Mouse (Mus musculus): ENCODE measurements around the gene Setd5. TPM values are rescaled to one million over a fixed set of nuclear protein-coding genes. Genes with fewer than 3 reads are reported as not detected.
A peak's percentile ranks its signal among the peaks of the same experiment; 100 is the strongest.

Setd5 gene
- 10 to 100 TPM; 20.4 to 25.6 TPM for total RNA-seq (2021)
- long read RNA-seq, experiment 1, partial matches to known transcripts = 0 of 10 reads
- long read RNA-seq, experiment 1, other reads (novel, unspliced or antisense) = 10 of 10 reads
- long read RNA-seq, experiment 2, partial matches to known transcripts = 0 of 3 reads
- long read RNA-seq, experiment 2, other reads (novel, unspliced or antisense) = 3 of 3 reads

DNA sequence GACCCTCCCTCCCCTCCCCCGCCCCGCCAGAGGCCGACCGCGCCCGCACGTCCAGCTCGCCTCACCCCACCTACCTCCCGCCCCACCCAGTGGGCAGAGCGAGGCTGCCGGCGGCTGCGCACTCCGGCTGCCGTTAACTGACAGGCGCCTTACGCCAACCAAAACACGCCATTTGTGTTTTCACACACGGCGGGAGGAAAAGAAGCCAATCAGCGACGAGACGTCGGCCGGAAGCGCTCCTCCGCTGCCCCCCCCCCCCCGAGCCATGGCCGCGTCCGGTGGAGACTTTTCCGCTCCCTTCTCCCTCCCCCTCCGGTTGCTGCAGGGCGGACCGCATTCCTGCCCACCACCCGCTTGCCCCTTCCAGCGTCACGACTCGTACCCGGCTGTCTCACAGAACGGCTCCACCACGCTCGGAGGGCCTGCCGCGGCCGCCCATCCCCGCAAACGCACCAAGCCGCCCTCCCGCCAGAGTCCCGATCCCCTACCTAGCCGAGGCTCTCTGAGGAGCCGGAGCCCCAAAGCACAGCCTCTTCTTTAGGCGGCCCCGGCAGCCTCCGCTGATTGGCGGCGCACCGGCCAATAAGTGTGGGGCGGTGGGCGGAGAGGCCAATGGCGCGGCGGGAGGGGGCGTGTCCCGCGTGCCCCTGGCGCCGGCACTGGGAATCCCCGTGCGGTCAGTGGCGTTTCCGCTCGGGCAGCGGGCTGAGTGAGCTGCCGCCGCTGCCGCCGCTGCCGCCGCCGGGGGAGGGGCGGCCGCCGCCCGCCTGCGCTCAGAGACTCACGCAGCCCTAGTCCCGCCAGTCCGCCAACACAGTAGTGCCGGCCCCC, at the start of gene Setd5:
Setd5 (plus strand) TSS at position 680 of the 831 bp plus-strand sequence.
- peak; percentile 98 for DNase-seq
- intact Hi-C loops (cut with DNase I) = loop anchor here (10.0 kb wide), 1 partner anchor 228 kb away; the partner anchor contains the start of gene Brpf1

DNA sequence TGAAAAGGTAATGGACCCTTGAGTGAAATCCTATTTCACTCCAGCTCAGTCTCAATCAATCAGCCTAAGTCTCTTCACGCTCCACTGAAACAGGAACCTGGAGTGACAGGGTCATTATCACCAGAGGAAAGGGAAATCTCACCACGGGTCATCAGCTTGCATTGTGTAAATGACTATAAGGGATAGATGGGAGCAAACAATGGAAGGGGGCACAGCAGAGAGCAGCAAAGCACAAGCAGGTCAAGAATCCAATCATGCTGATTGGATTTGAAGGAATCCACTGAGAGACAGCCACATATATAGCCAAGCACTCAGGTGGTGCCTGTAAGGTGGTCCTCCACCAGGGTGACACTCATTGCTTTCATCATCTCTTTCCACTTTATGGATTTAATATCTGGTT, 49.7 kb upstream of the Setd5 start:
- DNase-seq = no peak
- intact Hi-C loops (cut with DNase I) = no loop called here

DNA sequence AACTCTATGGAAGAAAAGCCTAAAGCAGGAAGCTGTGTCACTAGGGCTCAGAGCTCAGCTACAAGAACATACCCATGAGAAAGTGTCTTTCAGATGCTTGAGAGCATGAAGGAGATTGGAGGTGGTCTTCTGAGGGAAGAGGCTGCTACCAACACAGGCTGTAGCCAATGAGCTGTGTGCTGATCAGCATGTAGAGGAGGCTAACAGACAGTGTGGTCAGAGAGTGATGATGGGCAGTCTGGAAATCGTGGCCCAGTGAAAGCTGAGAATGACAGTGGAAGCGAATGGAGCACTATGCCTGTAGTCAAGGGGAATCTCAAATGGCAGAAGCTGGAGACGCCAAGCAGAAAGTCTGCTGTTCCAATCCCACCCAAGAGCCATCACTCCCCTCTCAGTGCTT, 48.2 kb upstream of the Setd5 start:
- no peak for DNase-seq
- intact Hi-C loops (cut with DNase I) = no loop called here

DNA sequence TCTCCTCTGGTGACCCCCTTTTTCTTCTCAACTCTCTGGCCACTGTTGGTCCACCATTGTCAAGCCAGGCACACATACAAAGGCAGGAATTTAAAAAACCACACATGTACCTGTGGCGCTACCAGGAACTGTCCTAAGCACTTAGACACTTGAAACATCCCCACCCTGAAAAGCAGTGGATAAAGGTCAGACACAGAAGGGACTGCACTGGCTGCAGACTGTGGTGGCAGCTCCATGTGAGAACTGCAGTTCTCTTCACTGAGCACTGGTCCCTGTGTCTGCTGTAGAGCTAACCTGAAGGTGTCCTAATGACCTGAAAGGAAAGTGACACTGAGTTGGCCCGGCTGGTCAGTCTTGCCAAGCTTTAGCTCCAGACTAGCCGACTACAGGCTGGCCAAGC, 46.6 kb upstream of the Setd5 start:
- no peak for DNase-seq
- intact Hi-C loops (cut with DNase I) = loop anchor here (10.0 kb wide), 1 partner anchor 204 kb away; the partner anchor contains the start of gene Mtmr14

DNA sequence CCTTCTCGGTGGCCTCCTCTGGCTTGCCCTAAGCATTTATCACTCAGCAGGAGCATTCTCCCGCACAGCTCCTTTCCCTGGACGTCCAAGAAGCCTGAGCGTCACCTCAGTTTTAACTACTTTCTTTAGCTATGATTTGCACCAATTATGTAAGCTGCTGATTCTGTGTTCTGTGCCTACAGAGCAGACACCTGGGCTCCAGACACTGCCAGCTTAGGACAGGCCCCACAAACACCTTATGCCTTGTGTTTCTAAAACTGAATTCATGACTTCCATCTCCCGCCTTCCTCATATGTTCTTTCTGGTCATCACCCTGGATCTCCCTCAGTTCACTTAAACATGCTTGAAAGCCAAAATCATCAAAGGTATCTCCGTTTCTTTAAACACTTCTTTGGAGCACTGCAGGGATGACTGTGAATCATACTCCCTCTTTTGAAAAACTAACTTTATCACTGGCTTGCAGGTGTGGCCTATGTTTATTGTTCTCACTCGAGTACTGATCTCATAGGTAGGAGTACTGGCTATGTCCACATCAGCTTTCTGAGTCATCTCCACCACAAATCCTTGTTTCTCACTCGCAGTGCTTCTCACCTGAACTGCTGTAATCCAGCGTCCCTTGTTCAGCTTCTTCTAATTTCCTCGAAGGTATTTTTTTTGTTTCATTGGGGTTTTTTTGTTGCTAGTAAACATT, 46.0 kb upstream of the Setd5 start:
- intact Hi-C loops (cut with DNase I) = loop anchor here (10.0 kb wide), 1 partner anchor 204 kb away; the partner anchor contains the start of gene Mtmr14

DNA sequence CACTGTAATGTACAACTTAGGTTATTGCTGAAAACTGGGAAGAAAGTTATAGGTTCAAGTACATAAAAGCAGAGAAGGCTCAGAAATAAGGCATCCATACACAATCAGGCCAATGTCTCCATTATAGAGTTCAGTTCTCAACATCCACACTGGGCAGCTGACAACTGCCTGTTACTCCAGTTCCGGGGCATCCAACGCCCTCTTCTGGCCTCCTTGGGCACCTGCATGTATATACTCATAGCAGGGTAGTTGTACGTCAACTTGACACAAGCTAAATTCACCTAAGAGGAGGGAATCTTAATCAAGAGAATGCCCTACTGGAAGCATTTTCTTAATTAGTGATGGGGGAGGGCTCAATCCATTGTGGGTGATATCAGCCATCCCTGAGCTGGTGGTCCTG, 45.0 kb upstream of the Setd5 start:
- no peak for DNase-seq
- intact Hi-C loops (cut with DNase I) = loop anchor here (10.0 kb wide), 1 partner anchor 203 kb away; the partner anchor contains the start of gene Mtmr14

More for the DNA sequence above, 46.0 kb upstream of the Setd5 start:
- DNase-seq = no peak

DNA sequence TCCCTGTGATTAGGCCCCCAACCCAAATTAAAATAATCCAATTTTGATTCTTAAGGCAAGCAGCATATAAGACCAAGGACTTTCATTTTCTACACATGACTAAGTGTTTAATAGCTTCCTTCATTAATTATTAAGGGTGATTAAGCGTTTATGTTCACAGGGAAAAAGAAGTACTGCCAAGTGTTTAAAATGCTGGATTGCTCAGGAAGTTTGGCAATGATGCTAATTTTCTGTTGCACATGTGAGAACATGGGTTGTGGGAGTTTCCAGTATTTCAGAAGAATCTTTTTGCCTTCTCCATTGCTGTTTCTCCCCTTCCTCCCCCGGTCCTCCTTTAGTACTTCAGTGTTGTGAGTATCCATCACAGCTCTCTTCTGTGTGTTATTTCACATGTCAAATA, 44.0 kb upstream of the Setd5 start:
- intact Hi-C loops (cut with DNase I) = loop anchor here (10.0 kb wide), 1 partner anchor 202 kb away; the partner anchor contains the start of gene Mtmr14
- no peak for DNase-seq

DNA sequence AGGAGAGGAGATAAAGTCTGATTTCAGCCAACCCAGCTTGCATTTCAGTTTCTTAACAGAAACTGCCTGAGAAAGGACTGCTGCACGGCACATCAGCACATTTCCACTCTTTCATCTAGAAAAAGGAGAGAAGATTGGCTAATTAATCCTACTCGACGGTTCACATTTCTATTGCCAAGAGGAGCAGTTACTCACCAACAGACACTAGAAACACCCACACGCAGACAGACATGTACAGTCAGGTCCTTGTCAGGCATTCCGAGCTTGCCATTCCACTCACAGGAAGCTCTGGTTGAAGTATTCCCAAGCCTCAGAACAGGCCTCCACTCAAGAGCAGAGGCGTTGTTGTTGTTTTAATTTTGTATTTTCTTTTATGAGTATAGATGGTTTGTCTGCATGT, 42.7 kb upstream of the Setd5 start:
- intact Hi-C loops (cut with DNase I) = loop anchor here (10.0 kb wide), 1 partner anchor 200 kb away; the partner anchor contains the start of gene Mtmr14
- DNase-seq = no peak

DNA sequence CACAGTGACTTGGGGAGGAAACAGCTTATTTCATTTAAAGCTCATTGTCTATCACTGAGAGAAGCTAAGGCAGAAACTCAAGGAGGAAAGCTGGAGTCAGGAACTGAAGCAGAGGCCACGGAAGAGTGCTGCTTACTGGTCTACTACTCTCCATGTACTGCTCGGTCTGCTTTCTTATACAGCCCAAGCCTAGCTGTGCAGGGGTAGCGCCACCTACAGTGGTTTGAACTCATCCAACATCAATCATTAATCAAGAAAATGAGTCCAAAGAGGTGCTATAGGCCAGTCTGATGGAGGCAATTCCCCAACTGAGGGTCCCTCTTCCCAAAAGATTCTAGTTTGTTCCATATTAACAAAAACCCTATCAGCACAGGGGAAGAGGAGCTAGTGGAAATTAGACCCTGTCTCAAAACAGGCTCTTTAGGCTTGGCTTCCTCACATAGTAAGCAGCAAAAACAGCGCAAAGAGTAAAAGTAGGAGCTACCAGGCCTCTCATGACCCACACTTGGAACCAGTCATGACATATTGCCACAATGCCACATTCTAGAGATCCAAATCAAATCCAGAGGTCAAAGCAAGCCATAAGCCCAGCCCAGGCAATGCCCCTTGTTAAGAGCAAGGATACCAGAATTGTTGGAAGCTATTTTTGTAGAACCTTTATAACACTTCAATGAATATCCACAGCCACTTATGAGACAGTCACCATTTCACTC, 40.5 kb upstream of the Setd5 start:
- intact Hi-C loops (cut with DNase I) = loop anchor here (5.0 to 10.0 kb wide), 2 partner anchors 66 to 198 kb away; partner anchors contain the start of gene Mtmr14
- no peak for DNase-seq

DNA sequence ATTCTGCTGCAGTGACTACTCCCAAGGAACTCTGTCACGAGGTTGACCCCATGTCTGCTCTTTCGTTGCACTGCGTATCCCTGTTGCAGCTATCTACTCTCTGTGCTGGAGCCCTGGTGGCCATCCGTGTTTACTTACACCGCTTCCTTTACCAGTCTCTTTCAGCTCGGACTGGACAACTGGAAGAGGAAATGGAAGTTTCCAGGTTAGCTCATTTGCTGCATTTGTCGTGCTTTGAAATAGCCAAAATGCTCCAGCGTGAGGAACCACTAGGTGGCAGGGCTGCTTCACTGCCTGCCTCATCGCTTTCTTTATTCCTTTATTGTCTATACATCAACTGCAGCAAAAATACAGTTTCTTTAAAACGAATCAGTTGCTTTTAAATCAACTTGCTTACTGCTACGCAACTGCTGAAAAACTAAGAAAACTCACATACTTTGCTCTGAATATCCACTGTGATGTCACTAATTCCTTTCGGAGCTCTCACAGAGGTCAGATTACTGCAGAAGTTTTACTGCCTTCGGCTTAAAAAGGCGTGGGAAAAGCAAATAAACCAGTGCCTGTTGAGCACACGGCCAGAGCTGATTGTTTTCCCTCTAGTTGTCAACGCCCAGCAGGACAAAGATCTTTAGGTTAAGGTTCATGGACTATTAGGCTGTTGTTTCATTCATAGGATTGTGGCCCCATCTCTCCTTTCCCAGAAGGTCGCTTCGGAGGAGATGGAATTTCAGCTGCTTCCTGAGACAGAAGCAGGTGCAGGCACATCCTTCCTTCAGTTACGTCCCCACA, 39.0 kb upstream of the Setd5 start:
- DNase-seq = peak; percentile 33 to 42
- intact Hi-C loops (cut with DNase I) = loop anchor here (5.0 to 10.0 kb wide), 2 partner anchors 64 to 197 kb away; partner anchors contain the start of gene Mtmr14

DNA sequence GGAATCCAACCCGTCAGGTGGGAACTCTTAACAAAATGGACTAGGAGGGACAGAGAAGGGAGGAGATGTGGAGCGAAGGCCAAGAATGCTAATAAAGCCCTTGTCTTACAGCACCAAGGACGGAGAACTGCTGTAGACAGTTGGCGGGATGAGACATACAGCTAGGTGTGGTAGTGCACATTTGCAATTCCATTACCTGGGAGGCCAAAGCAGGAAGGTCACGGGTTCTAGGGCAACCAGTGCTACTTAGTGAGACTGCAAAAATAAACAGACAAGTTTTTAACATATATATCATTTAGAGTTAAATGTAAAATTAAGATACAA, 38.5 kb upstream of the Setd5 start:
- intact Hi-C loops (cut with DNase I) = loop anchor here (5.0 to 10.0 kb wide), 2 partner anchors 64 to 196 kb away; partner anchors contain the start of gene Mtmr14
- no peak for DNase-seq

DNA sequence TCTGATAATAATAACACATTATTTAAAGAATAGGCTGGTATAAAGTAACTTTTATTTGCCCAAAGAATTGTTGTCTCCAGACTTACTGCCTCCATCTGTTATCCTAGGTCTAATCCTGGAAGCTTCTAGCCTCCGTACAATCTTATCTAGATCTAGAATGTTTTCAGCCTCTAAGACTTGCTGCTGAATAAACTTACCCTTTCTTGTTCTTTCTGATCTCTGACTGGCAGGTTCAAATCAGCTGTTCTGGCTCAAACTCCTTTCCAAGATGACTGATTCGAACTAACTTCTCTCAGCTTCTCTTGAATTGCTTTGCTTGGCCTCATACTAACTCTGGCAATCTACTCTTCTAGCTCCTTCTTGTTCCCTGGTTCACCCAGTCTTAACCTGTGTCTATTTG, 36.8 kb upstream of the Setd5 start:
- intact Hi-C loops (cut with DNase I) = loop anchor here (10.0 kb wide), 1 partner anchor 264 kb away; the partner anchor contains the start of gene Brpf1

DNA sequence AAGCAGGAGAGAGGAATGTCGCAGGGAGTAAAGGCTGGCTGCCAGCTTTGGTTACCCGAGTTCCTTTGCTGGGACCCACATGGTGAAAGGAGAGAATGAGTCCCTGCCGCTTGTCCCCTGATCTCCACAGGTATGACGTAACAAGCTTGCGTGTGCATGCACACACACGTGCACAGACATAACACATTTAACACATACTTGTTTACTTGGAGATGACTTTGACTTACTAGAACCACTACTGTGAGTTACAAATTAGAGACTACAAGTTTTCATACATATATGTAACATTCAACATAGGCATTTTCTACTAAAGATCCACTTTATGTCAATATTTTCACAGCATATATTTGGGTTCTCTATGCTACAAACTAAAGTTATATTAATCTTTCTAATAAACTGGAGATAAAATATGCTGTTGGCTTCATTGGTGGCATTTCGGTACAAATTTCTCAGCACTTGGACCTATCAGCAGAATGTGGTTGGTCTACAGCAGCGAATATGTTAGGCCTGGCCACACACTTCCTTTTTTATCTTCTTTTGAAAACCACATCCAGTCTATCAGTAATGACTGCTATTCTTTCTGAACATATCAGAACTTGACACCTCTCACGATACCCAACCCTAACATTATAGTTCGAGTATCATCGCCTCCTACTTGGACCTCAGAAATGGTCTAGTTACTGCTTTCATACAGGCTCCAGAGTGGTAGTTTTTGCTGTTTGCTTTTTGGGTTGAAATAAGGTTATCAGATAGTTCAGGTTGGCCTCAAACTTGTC, 35.8 kb upstream of the Setd5 start:
- DNase-seq = no peak
- intact Hi-C loops (cut with DNase I) = loop anchor here (10.0 kb wide), 1 partner anchor 263 kb away; the partner anchor contains the start of gene Brpf1

More for the DNA sequence above, 36.8 kb upstream of the Setd5 start:
- DNase-seq = no peak

DNA sequence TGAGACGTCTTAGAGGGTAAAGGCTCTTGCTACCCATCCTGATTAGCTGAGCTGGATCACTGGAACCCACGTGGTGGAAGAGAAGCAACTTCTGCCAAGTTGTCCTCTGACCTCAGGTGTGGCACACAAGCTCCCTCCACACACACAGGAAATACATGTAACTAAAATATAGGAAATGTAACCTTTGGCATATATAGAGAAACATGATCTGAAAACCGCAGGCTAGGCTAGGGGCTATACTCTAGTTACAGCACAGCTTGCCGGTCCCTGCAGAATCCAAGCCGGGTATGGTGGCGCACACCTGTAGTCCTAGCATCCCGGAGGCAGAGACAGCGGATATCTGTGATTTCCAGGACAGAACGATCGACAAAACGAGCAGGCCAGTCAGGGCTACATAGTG, 31.6 kb upstream of the Setd5 start:
- intact Hi-C loops (cut with DNase I) = loop anchor here (10.0 kb wide), 1 partner anchor 259 kb away; the partner anchor contains the start of gene Brpf1
- DNase-seq = peak in 1 of 2 experiments; percentile 18

DNA sequence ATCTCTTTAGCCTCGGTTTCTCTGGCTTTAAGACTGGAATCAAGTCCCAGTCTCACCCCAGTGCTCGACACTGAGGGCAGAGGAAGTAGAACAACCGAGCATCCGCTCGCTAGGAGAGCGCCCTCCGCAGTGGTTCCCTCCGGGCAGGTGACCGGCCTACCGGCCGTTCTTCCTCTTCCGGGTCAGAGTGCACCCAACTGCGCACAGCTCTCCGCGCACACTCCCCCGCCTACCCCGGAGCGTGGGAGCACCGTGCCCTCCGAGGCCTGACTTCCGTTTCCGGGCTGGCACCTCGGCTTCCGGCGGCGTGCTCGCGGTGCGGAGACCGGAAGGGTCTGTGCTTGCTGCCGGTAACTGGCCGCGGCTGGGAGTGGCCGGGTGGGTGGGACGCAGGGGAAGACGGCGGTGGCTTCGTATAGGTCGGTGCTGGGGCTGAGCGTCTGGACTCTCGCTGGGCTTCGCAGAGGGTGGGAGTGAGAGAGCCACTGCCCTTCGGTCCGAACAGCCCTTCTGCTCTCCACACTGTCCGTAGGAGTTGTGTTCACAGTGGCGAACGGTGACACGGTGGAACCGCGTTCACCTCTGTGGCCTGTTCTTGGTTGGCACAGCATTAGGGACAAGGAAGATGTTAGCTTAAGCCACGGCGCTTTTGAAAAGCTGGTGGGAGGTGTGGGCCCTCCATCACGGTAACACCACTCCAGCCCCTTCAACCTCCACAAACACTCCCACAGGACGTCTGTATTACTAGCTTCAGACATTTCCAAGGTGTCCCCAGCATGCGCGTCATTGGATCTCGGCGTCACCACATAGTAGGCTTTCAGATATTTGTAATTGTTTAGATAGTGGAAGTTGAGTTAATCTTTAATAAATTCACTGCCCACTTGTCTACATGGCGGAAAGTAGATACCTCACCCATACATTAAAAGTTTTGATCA, 30.9 kb upstream of the Setd5 start, which contains the start of gene Thumpd3:
Thumpd3 (plus strand) TSS at position 185 of the 935 bp plus-strand sequence.
- DNase-seq = peak; percentile 91 to 95
- intact Hi-C loops (cut with DNase I) = loop anchor here (10.0 kb wide), 1 partner anchor 258 kb away; the partner anchor contains the start of gene Brpf1

DNA sequence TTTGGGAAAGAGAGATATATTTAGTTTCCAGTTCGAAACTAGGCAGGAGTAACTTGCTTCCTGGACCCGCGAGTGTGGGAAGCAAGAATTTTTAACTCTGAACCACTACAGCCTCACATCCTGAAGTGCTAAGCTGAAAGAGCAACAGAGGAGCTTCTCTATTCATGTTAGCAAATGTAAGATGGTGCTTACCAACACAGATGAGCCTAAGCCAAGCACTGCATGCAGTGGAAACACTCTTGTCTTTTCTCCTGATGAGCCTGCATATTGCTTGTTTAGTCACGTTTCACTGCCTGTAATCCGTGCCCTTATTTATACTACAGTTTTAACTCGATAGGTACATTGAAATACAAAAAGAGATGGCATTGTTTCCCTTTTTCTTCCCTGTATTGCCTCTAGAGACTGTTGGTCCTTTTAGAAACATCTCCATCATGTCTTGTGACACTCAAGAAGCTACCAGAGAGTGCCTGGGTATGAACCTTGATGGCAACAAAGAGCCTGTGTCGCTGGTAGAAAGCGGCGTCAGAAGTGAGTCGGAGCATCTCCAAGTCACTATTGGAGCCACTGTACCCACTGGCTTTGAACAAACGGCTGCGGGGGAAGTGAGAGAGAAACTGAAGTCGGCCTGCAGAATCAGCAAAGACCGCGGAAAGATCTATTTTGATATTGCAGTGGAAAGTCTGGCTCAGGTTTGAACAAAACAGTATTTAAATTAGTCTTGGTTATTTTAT, 30.0 kb upstream of the Setd5 start:
- intact Hi-C loops (cut with DNase I) = loop anchor here (10.0 kb wide), 1 partner anchor 258 kb away; the partner anchor contains the start of gene Brpf1
- no peak for DNase-seq

Measured in gastrocnemius, postnatal 36 days (tissue).